Mouse (Mus musculus) olfactory bulb, adult 2 months (tissue): Measurements from ENCODE around the gene Kcnk1. TPM values are rescaled to one million over a fixed set of nuclear protein-coding genes. Genes with fewer than 3 reads are reported as not detected.

Experiments used
- H3K27ac ChIP-seq: fragments of 200-500 bp; 2 replicates; pipeline ENCODE4 v1.5.1; 2012; ENCODE audit warnings: low read depth, low read length; ENCODE audit not compliant: insufficient read depth
- H3K4me1 ChIP-seq: fragments of 200-500 bp; 2 replicates; pipeline ENCODE4 v1.6.1; 2012; ENCODE audit warnings: low read length; ENCODE audit not compliant: control insufficient read depth, insufficient read depth
- H3K4me3 ChIP-seq: fragments of 200-500 bp; 2 replicates; pipeline ENCODE4 v1.5.1; 2012; ENCODE audit warnings: mild to moderate bottlenecking, low read depth, low read length, moderate library complexity; ENCODE audit not compliant: insufficient read depth
- CTCF ChIP-seq: fragments of 200-500 bp; IDR thresholded peaks from 2 replicates; pipeline ENCODE4 v1.5.1; 2012; ENCODE audit warnings: low read depth, mild to moderate bottlenecking, low read length, moderate library complexity; ENCODE audit not compliant: insufficient read depth
- POLR2A ChIP-seq: fragments of 200-500 bp; IDR thresholded peaks from 2 replicates; pipeline ENCODE4 v1.6.1; 2012; ENCODE audit warnings: mild to moderate bottlenecking, low read depth, low read length, moderate library complexity; ENCODE audit not compliant: insufficient read depth
- WGBS: fragments of 180-500 bp; shearing (Covaris S2); methylation state at CpG from one replicate; pipeline ENCODE4 v1.1.7; 2018; 5-methylcytosine and 5-hydroxymethylcytosine counted together
- polyA plus RNA-seq: library from polyadenylated mRNA; stranded (reverse); fragments of >200 nt; gene quantifications from 2 replicates; pipeline ENCODE4 v1.2.4, GENCODE M21; 2012; ENCODE audit warnings: low replicate concordance; ENCODE audit not compliant: missing spikeins, insufficient read depth, insufficient read length

Kcnk1 gene
- polyA plus RNA-seq, 1 experiment, result not detected

DNA sequence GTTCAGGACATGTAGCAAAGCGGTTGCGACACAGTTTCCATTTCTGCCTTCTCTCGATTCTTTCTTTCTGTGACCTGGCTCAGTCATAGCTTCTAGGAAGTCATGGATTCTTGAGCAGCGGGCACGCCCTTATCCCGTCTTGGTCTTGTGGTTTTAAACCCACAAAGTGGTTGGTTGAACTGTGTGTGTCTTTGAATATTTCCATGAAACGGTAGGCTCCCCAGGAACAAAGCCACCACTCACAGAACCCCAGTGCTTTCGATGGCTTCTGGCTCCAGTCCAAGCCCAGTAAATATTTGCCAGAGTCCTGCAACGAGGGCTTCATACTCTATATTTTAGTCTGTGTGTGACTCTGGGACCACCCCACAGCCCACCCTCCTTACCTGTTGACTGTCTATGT is 31.6 kb downstream of the Kcnk1 start:
- Histone ChIP-seq H3K4me3 (no peak overlapping the region), H3K4me1 (peaks cover 6% of the 10 kb centered on the region; the same call in 1 of the 2 replicates), H3K27ac (no peak overlapping the region)
- TF ChIP-seq POLR2A (no peak), CTCF (no peak)
- 59% methylated on average over 9 of the region's 9 CpGs for WGBS

DNA sequence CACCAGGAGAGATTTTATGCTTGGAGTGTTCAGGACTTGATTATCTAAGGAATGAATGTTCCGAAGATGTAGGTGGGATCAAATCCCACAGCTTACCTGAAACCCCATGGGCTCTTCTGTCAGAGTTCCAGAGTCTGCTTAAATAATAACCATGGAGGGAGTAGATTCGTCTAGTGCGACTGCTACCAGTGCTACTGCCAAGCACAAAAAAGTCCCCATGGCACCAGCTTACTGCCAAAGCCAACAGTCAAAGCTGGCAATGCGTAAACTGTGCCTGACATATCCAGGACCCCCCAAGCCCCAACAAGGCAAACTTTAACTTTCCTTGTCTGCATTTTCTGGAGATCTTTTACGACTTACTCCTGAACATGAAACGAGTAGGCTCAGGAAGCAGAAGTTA is 32.5 kb downstream of the Kcnk1 start:
- H3K4me1 ChIP-seq, result peaks cover 6% of the 10 kb centered on the region; the same call in 1 of the 2 replicates
- no peak overlapping the region for H3K4me3 ChIP-seq
- TF ChIP-seq CTCF, result no peak
- no peak for TF ChIP-seq POLR2A
- 79% methylated on average over 6 of the region's 6 CpGs for WGBS
- no peak overlapping the region for H3K27ac ChIP-seq

DNA sequence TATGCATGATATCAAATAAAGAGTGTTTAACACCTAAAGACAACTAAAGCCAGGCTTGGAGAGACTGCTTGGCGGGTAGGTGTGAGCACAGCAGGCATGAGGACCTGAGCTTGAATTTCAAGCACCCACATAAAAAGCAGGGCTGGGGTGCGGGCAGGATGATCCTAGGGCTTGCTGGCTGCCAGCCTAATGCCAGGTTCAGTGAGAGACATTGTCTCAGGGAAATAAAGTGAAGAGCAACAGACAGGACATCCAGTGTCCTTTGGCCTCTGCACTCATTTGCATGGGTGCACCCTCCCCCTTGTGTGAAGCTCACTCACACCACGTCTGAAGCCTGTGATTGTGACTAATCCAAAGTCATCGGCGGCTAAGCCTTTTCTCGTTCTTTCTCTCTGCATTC is 34.0 kb downstream of the Kcnk1 start:
- no peak for TF ChIP-seq POLR2A
- no peak for TF ChIP-seq CTCF
- Histone ChIP-seq H3K4me1 (peaks cover 6% of the 10 kb centered on the region; the same call in 1 of the 2 replicates), H3K27ac (no peak overlapping the region), H3K4me3 (no peak overlapping the region)
- 73% methylated on average over 6 of the region's 6 CpGs for WGBS

DNA sequence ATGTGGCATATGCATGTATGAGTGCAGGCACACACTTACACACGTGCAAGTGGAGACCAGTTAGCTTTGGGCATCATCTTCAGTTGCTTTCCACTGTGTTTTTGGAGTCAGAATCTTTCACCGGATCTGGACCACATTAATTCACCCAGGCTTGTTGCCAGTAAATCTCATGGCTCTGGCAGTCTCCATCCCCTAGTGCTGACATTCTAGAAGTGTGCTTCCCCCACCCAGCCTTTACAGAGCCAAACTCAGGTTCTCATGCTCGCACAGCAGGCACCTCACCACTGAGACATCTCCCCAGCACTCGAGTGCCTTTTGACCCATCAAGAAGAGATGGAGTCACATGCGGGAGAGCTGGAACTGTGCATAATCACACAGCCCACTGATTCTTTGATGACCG is 37.8 kb downstream of the Kcnk1 start:
- H3K4me3 ChIP-seq, result no peak overlapping the region
- H3K27ac ChIP-seq, result no peak overlapping the region
- TF ChIP-seq CTCF, result no peak
- no peak for TF ChIP-seq POLR2A
- WGBS, result 58% methylated on average over 6 of the region's 6 CpGs
- 0 out of 2 replicates have a peak, but pooled peaks cover 6% of the 10 kb centered on the region for H3K4me1 ChIP-seq

DNA sequence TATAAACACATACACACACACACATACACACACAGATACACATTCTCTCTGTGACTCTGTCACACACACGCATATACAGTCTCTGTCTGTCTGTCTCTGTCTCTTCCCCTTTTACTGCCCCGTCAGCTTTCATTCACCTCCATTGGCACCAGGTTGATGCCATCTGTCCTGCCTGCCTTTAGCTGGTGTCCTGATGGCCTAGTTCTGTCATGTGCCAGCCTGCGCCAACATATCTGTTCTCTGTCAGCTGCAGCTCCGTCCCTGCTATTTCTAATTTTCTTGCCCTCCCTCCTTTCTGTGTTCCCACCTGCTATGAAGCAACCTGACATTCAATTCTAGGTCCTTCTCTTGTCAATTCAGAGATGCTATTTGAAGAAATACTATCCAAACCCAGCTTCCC is 40.1 kb downstream of the Kcnk1 start:
- H3K27ac ChIP-seq, result no peak overlapping the region
- WGBS, result 89% methylated on average over 4 of the region's 4 CpGs
- H3K4me1 ChIP-seq, result no peaks in the 10 kb centered on the region

DNA sequence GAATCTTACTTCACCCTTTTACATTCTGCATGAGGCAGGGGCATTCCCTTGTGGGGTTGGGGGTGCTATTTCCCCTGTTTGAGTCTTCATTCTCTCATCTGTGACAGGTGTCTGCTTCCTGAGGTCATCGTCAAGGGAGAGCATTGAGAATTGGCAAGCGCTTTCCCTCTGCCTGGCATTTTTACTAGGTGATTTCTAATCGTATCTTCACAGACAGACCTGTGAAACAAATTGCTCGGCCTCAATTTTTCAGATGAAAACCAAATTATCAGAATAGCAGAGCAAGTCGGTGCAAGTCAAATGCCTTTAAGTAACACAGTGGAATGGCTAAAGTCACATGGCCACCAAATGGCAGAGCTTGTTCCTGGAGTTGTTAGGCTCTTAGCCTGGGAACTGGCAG is 41.4 kb downstream of the Kcnk1 start:
- Histone ChIP-seq H3K27ac (no peak overlapping the region), H3K4me1 (no peaks in the 10 kb centered on the region), H3K4me3 (no peak overlapping the region)
- no peak for TF ChIP-seq POLR2A
- 88% methylated on average over 5 of the region's 5 CpGs for WGBS

More for the DNA sequence above, 40.1 kb downstream of the Kcnk1 start:
- TF ChIP-seq POLR2A (no peak), CTCF (no peak)
- H3K4me3 ChIP-seq, result no peak overlapping the region

DNA sequence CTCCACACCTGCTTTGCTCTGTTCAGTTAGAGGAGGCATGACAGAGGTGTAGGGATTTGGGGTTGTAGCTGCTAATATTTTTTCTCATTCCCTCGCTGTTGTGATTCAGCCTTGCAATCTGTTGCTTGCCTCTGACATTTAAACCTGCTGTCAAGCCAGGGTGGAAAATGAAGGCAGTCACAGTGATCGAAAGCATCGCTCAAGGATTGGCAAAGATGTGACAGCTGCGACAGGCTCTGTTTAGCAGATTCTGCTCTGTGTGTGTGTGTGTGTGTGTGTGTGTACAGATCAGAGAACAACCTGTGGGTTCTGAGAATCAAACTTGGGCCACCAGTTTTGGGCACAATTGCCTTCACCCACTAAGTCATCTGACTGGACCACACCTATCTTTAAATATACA is 50.8 kb downstream of the Kcnk1 start:
- Histone ChIP-seq H3K4me3 (no peak overlapping the region), H3K27ac (no peak overlapping the region), H3K4me1 (peaks cover 3% of the 10 kb centered on the region; the same call in 1 of the 2 replicates)
- 85% methylated on average over 4 of the region's 4 CpGs for WGBS
- TF ChIP-seq POLR2A (no peak), CTCF (no peak)

DNA sequence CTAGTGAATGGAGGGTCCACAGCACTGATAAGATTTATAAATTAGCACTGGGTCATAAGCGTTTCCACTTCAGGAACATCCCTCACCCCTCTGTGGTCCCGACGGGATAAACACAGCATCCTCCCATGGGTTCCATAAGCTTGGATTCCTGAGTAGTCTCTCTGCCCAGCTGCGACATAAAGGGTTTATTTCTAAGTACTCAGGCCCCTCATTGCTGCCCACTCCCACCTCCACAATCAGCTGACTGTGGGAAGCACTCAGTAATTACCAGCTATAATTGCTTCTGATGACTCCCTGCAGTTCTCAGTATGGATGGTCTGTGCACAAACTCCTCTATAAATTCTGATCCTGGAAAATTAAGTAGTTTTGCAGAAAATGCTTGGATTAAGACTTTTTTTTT is 58.9 kb downstream of the Kcnk1 start:
- WGBS, result 18% methylated on average over 4 of the region's 4 CpGs
- peaks cover 18% of the 10 kb centered on the region for H3K4me1 ChIP-seq
- peak overlapping the region; percentile 63; the same call in 1 of the 2 replicates for H3K27ac ChIP-seq
- no peak overlapping the region for H3K4me3 ChIP-seq
- no peak for TF ChIP-seq CTCF
- no peak for TF ChIP-seq POLR2A

DNA sequence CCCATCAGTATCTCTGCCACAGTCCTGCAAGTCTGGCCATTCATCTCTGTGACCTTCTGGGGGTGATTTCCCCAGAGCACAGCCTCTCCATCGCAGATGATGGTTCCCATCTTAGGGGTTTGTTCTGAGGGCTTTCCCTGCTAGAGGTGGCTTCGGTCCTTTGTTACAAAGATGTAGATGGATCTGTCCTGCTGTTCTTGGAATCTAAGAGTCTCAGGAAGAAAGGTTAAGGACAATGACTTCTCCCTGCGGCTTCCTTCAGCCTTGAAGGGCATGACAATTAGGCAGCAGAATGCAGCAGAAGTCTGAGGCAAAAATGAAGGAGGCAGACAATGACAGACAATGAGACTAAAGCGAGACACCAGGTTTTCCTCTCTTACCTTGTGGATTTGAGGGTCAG is 63.9 kb downstream of the Kcnk1 start:
- no peak overlapping the region for H3K27ac ChIP-seq
- 87% methylated on average over 4 of the region's 4 CpGs for WGBS
- peaks cover 8% of the 10 kb centered on the region for H3K4me1 ChIP-seq
- no peak overlapping the region for H3K4me3 ChIP-seq
- TF ChIP-seq POLR2A (no peak), CTCF (no peak)

DNA sequence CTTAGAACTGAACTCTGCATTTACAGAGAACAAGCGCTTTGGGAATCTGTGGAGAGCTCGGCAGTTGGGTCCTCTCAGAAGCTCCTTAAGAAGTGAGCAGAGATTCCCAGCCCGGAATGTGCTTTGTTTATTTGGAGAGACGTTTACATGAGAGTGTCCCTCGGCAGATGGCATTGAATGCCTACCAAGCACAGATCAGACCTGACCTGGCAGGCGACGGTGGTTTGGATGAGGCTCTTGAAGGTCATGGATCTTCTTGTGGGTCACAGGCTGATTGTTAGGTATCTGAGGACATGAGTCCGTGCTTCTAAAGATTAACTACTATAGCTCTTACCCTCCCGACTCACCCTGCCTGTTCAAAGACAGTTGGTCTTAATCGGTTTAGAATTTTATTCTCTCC is 67.9 kb downstream of the Kcnk1 start:
- TF ChIP-seq CTCF (no peak), POLR2A (no peak)
- no peak overlapping the region for H3K27ac ChIP-seq
- 94% methylated on average over 10 of the region's 10 CpGs for WGBS
- no peak overlapping the region for H3K4me3 ChIP-seq
- no peaks in the 10 kb centered on the region; the same call in 1 of the 2 replicates for H3K4me1 ChIP-seq
